Mouse (Mus musculus) MEL (cell line): ENCODE measurements around the gene Atp6v1e1. TPM values are rescaled to one million over a fixed set of nuclear protein-coding genes. Genes with fewer than 3 reads are reported as not detected.

Experiments used
- DNase-seq: peaks from one replicate; pipeline ENCODE4 v3.0.0; 2011; ENCODE audit warnings: low read depth, low spot score
- H3K27ac ChIP-seq: 2 replicates; pipeline ENCODE4 v1.5.1; 2012; ENCODE audit warnings: low read depth, mild to moderate bottlenecking, control low read depth, low read length, moderate library complexity; ENCODE audit not compliant: control insufficient read depth
- H3K27me3 ChIP-seq, 2 experiments: fragments of 150-350 bp in 1 of 2; sonication (generic) in 1 of 2; 2 replicates each; pipeline ENCODE4 v1.6.1; 2012; ENCODE audit warnings: low read length in 2 of 2, mild to moderate bottlenecking in 2 of 2, improper control_type of control experiment in 1 of 2, moderate library complexity in 1 of 2; ENCODE audit not compliant: insufficient read depth in 2 of 2, control insufficient read depth in 1 of 2
- H3K36me3 ChIP-seq, 2 experiments: 2 replicates each; pipeline ENCODE4 v1.6.1; 2012 to 2014; ENCODE audit warnings: low read length in 2 of 2, improper control_type of control experiment in 1 of 2, inconsistent platforms in 1 of 2, mild to moderate bottlenecking in 1 of 2; ENCODE audit not compliant: insufficient read depth in 2 of 2, control insufficient read depth in 1 of 2
- H3K4me1 ChIP-seq, 2 experiments: fragments of 150-350 bp in 1 of 2; sonication (generic) in 1 of 2; 2 replicates each; pipeline ENCODE4 v1.6.1; 2012; ENCODE audit warnings: low read length in 2 of 2, improper control_type of control experiment in 1 of 2, mild to moderate bottlenecking in 1 of 2; ENCODE audit not compliant: insufficient read depth in 2 of 2, control insufficient read depth in 1 of 2
- H3K4me3 ChIP-seq, 2 experiments: fragments of 150-350 bp in 1 of 2; sonication (generic) in 1 of 2; 2 replicates each; pipeline ENCODE4 v1.5.1; 2012; ENCODE audit warnings: low read depth in 2 of 2, low read length in 2 of 2, mild to moderate bottlenecking in 2 of 2, moderate library complexity in 2 of 2, control low read depth in 1 of 2, improper control_type of control experiment in 1 of 2; ENCODE audit not compliant: control insufficient read depth in 1 of 2, insufficient read depth in 1 of 2
- H3K79me2 ChIP-seq: 2 replicates; pipeline ENCODE4 v1.6.1; 2012; ENCODE audit warnings: mild to moderate bottlenecking, low read length, moderate library complexity; ENCODE audit not compliant: control insufficient read depth, poor library complexity, insufficient read depth
- H3K9ac ChIP-seq: 2 replicates; pipeline ENCODE4 v1.6.1; 2012; ENCODE audit warnings: low read depth, mild to moderate bottlenecking, control low read depth, low read length, moderate library complexity; ENCODE audit not compliant: control insufficient read depth, poor library complexity, severe bottlenecking
- H3K9me3 ChIP-seq: fragments of 150-350 bp; sonication (generic); replicated peaks from 2 replicates; pipeline ENCODE4 v1.6.1; 2012; ENCODE audit warnings: mild to moderate bottlenecking, low read length, improper control_type of control experiment, moderate library complexity; ENCODE audit not compliant: insufficient read depth
- CHD1 ChIP-seq: IDR thresholded peaks from 2 replicates; pipeline ENCODE4 v1.6.1; 2012; ENCODE audit warnings: low read depth, mild to moderate bottlenecking, inconsistent platforms, low read length, improper control_type of control experiment
- CHD2 ChIP-seq: IDR thresholded peaks from 2 replicates; pipeline ENCODE4 v1.6.1; 2011; ENCODE audit warnings: low read length, improper control_type of control experiment
- CTCF ChIP-seq, 3 experiments: IDR thresholded peaks in 2 of 3; conservative IDR thresholded peaks in 1 of 3; 2 replicates each; pipeline ENCODE4 v1.5.1; 2011 to 2012; ENCODE audit warnings: low read length in 3 of 3, low read depth in 2 of 3, mild to moderate bottlenecking in 2 of 3, improper control_type of control experiment in 1 of 3, inconsistent platforms in 1 of 3, mixed read lengths in 1 of 3, moderate library complexity in 1 of 3; ENCODE audit not compliant: control insufficient read depth in 1 of 3, insufficient read depth in 1 of 3, poor library complexity in 1 of 3, severe bottlenecking in 1 of 3
- E2F4 ChIP-seq: IDR thresholded peaks from 2 replicates; pipeline ENCODE4 v1.6.1; 2011; ENCODE audit warnings: low read depth, low read length, improper control_type of control experiment, borderline replicate concordance
- ELF1 ChIP-seq: IDR thresholded peaks from 2 replicates; pipeline ENCODE4 v1.6.1; 2014; ENCODE audit warnings: low read depth, mild to moderate bottlenecking, inconsistent platforms, low read length, improper control_type of control experiment, moderate library complexity
- EP300 ChIP-seq, 2 experiments: IDR thresholded peaks; 2 replicates each; pipeline ENCODE4 v1.6.1; 2011; ENCODE audit warnings: improper control_type of control experiment in 2 of 2, low read length in 2 of 2, low read depth in 1 of 2, mild to moderate bottlenecking in 1 of 2
- ETS1 ChIP-seq: IDR thresholded peaks from 2 replicates; pipeline ENCODE4 v1.6.1; 2012; ENCODE audit warnings: low read depth, mild to moderate bottlenecking, inconsistent platforms, low read length, improper control_type of control experiment, moderate library complexity
- GABPA ChIP-seq: IDR thresholded peaks from 2 replicates; pipeline ENCODE4 v1.6.1; 2012; ENCODE audit warnings: low read depth, mild to moderate bottlenecking, inconsistent platforms, low read length, improper control_type of control experiment, moderate library complexity
- GATA1 ChIP-seq: IDR thresholded peaks from 2 replicates; pipeline ENCODE4 v1.6.1; 2011; ENCODE audit warnings: low read depth, low read length, improper control_type of control experiment
- HCFC1 ChIP-seq: IDR thresholded peaks from 2 replicates; pipeline ENCODE4 v1.6.1; 2012; ENCODE audit warnings: low read depth, mild to moderate bottlenecking, inconsistent platforms, low read length, improper control_type of control experiment, moderate library complexity
- KAT2A ChIP-seq: conservative IDR thresholded peaks from 2 replicates; pipeline ENCODE4 v1.6.1; 2012; ENCODE audit warnings: low read depth, low read length, improper control_type of control experiment, inconsistent platforms
- MAZ ChIP-seq: IDR thresholded peaks from 2 replicates; pipeline ENCODE4 v1.6.1; 2012; ENCODE audit warnings: low read depth, mild to moderate bottlenecking, inconsistent platforms, low read length, improper control_type of control experiment
- MEF2A ChIP-seq: IDR thresholded peaks from 2 replicates; pipeline ENCODE4 v1.6.1; 2014; ENCODE audit warnings: low read depth, mild to moderate bottlenecking, inconsistent platforms, low read length, improper control_type of control experiment; ENCODE audit not compliant: poor library complexity, insufficient replicate concordance, severe bottlenecking; ENCODE audit errors: extremely low read depth
- MXI1 ChIP-seq: IDR thresholded peaks from 2 replicates; pipeline ENCODE4 v1.6.1; 2011; ENCODE audit warnings: mild to moderate bottlenecking, low read depth, low read length, improper control_type of control experiment
- MYB ChIP-seq: IDR thresholded peaks from 2 replicates; pipeline ENCODE4 v1.6.1; 2011; ENCODE audit warnings: mild to moderate bottlenecking, low read depth, low read length, improper control_type of control experiment
- MYC ChIP-seq: IDR thresholded peaks from 2 replicates; pipeline ENCODE4 v1.6.1; 2011; ENCODE audit warnings: low read depth, mild to moderate bottlenecking, low read length, improper control_type of control experiment, moderate library complexity
- NELFE ChIP-seq: IDR thresholded peaks from 2 replicates; pipeline ENCODE4 v1.6.1; 2011; ENCODE audit warnings: low read depth, low read length, improper control_type of control experiment
- NRF1 ChIP-seq: IDR thresholded peaks from 2 replicates; pipeline ENCODE4 v1.6.1; 2014; ENCODE audit warnings: low read depth, mild to moderate bottlenecking, inconsistent platforms, low read length, improper control_type of control experiment, moderate library complexity; ENCODE audit not compliant: poor library complexity, insufficient read depth, severe bottlenecking
- POLR2A ChIP-seq, 2 experiments: IDR thresholded peaks; 2 replicates each; pipeline ENCODE4 v1.6.1; 2011 to 2012; ENCODE audit warnings: low read length in 2 of 2, mild to moderate bottlenecking in 2 of 2, control low read depth in 1 of 2, improper control_type of control experiment in 1 of 2, low read depth in 1 of 2, moderate library complexity in 1 of 2; ENCODE audit not compliant: control insufficient read depth in 1 of 2, insufficient read depth in 1 of 2, poor library complexity in 1 of 2
- POLR2AphosphoS2 ChIP-seq: IDR thresholded peaks from 2 replicates; pipeline ENCODE4 v1.6.1; 2011; ENCODE audit warnings: low read length, improper control_type of control experiment
- POLR2AphosphoS5 ChIP-seq: IDR thresholded peaks from 2 replicates; pipeline ENCODE4 v1.6.1; 2012; ENCODE audit warnings: low read depth, borderline replicate concordance, mild to moderate bottlenecking, inconsistent platforms, low read length, moderate library complexity, mixed read lengths
- RAD21 ChIP-seq: IDR thresholded peaks from 2 replicates; pipeline ENCODE4 v1.6.1; 2011; ENCODE audit warnings: mild to moderate bottlenecking, low read depth, low read length, improper control_type of control experiment
- RCOR1 ChIP-seq: IDR thresholded peaks from 2 replicates; pipeline ENCODE4 v1.6.1; 2012; ENCODE audit warnings: low read depth, mild to moderate bottlenecking, inconsistent platforms, low read length, improper control_type of control experiment
- SIN3A ChIP-seq: IDR thresholded peaks from 2 replicates; pipeline ENCODE4 v1.6.1; 2012; ENCODE audit warnings: low read length, improper control_type of control experiment, inconsistent platforms
- SMC3 ChIP-seq: IDR thresholded peaks from 2 replicates; pipeline ENCODE4 v1.6.1; 2011; ENCODE audit warnings: low read depth, low read length, improper control_type of control experiment
- TBP ChIP-seq: IDR thresholded peaks from 2 replicates; pipeline ENCODE4 v1.8.0; 2011; ENCODE audit warnings: low read depth, low read length, improper control_type of control experiment
- TCF12 ChIP-seq: IDR thresholded peaks from 2 replicates; pipeline ENCODE4 v1.6.1; 2014; ENCODE audit warnings: low read depth, mild to moderate bottlenecking, inconsistent platforms, low read length, improper control_type of control experiment, moderate library complexity
- USF2 ChIP-seq, 2 experiments: IDR thresholded peaks; 2 replicates each; pipeline ENCODE4 v1.6.1; 2011 to 2012; ENCODE audit warnings: improper control_type of control experiment in 2 of 2, low read length in 2 of 2, borderline replicate concordance in 1 of 2, inconsistent platforms in 1 of 2, low read depth in 1 of 2, mild to moderate bottlenecking in 1 of 2; ENCODE audit not compliant: insufficient read depth in 1 of 2
- ZC3H11A ChIP-seq: IDR thresholded peaks from 2 replicates; pipeline ENCODE4 v1.6.1; 2012; ENCODE audit warnings: low read depth, mild to moderate bottlenecking, inconsistent platforms, low read length, improper control_type of control experiment
- ZKSCAN1 ChIP-seq: IDR thresholded peaks from 2 replicates; pipeline ENCODE4 v1.6.1; 2012; ENCODE audit warnings: low read depth, mild to moderate bottlenecking, inconsistent platforms, low read length, improper control_type of control experiment, moderate library complexity
- ZMIZ1 ChIP-seq: IDR thresholded peaks from 2 replicates; pipeline ENCODE4 v1.6.1; 2012; ENCODE audit warnings: low read depth, mild to moderate bottlenecking, inconsistent platforms, low read length, improper control_type of control experiment, moderate library complexity
- ZNF384 ChIP-seq: IDR thresholded peaks from 2 replicates; pipeline ENCODE4 v1.6.1; 2012; ENCODE audit warnings: low read depth, mild to moderate bottlenecking, inconsistent platforms, low read length, improper control_type of control experiment
- polyA plus RNA-seq, 2 experiments: library from polyadenylated mRNA; stranded (reverse) in 1 of 2; unstranded in 1 of 2; fragments of >175 nt in 1 of 2; fragments of >200 nt in 1 of 2; gene quantifications; 2 replicates each; pipeline versions ENCODE4 v1.2.1 to v1.2.4; 2012; ENCODE audit warnings: low replicate concordance in 2 of 2, low read depth in 1 of 2; ENCODE audit not compliant: insufficient read length in 2 of 2, insufficient read depth in 1 of 2, missing spikeins in 1 of 2
- total RNA-seq: library from RNA; depleted of rRNA; stranded (reverse); fragments of 300-350 nt; gene quantifications from 2 replicates; pipeline ENCODE4 v1.2.3, GENCODE M21; 2012

Gene Atp6v1e1
- total and polyA plus RNA-seq, 3 experiments = 123 to 129 TPM; not detected in 1

DNA sequence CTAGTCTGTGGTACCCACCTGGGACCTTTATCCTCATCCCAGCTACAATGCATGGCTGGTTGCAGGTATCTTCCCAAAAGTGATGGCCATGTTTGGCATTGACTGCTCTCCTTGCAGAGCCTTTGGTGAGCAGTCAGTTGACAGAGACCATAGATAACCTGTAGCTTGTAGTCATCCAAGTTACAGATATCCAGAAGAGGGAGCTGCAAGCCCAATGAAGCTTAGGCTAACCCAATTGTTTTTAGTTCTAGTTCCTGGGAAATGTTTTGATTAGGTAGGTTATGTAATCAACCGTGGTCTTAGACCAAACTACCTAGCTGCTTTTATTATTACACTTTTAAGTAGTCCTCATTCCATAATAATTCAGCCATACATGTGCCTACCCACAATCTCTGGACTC, 51.2 kb downstream of the Atp6v1e1 start:
- H3K36me3 ChIP-seq = no peaks in the 10 kb centered on the region

GRCm38 (mm10) chr6:120769972-120770371, 52.6 kb downstream of the Atp6v1e1 start:
- DNase-seq = no peak
- TF ChIP-seq HCFC1 (no peak), TBP (no peak)
- H3K4me1 ChIP-seq = no peaks in the 10 kb centered on the region
- no peaks in the 10 kb centered on the region for H3K79me2 ChIP-seq
- H3K27me3 ChIP-seq = no peaks in the 10 kb centered on the region
- H3K27ac ChIP-seq = no peak overlapping the region
- H3K9ac ChIP-seq = no peak overlapping the region
- H3K4me3 ChIP-seq = no peak overlapping the region
- H3K36me3 ChIP-seq = no peaks in the 10 kb centered on the region; a peak in 1 of 4 replicates
- H3K9me3 ChIP-seq = no peaks in the 10 kb centered on the region

More for the DNA sequence above, 51.2 kb downstream of the Atp6v1e1 start:
- Histone ChIP-seq H3K9me3 (no peaks in the 10 kb centered on the region), H3K27ac (no peak overlapping the region), H3K27me3 (no peaks in the 10 kb centered on the region), H3K4me3 (no peak overlapping the region), H3K79me2 (no peaks in the 10 kb centered on the region), H3K4me1 (no peaks in the 10 kb centered on the region), H3K9ac (no peak overlapping the region)
- TF ChIP-seq TCF12 (no peak), ZC3H11A (peak; percentile 31; the same call in 1 of the 2 replicates), MYC (no peak), USF2 (IDR thresholded peaks at IDR 0.05; ENCODE audit: borderline replicate concordance in 1 of 2, insufficient read depth in 1 of 2, low read depth in 1 of 2, low read length in 2 of 2) (no peak), EP300 (IDR thresholded peaks at IDR 0.05; ENCODE audit: low read depth in 1 of 2, low read length in 2 of 2) (no peak), ZNF384 (no peak), GATA1 (no peak), POLR2A (IDR thresholded peaks at IDR 0.05; ENCODE audit: control insufficient read depth in 1 of 2, insufficient read depth in 1 of 2, low read depth in 1 of 2, low read length in 2 of 2, poor library complexity in 1 of 2) (no peak), ZKSCAN1 (no peak), GABPA (no peak), ETS1 (no peak), CHD2 (no peak), NELFE (no peak), SIN3A (no peak), CHD1 (no peak), MYB (no peak), RAD21 (peak; percentile 62), POLR2AphosphoS2 (no peak), E2F4 (no peak), MEF2A (no peak), KAT2A (no peak), MAZ (no peak), POLR2AphosphoS5 (no peak), ELF1 (no peak), ZMIZ1 (no peak), CTCF (IDR thresholded peaks at IDR 0.05 in 2 of 3, conservative IDR thresholded peaks at IDR 0.05 in 1 of 3; ENCODE audit: control insufficient read depth in 1 of 3, insufficient read depth in 1 of 3, low read depth in 2 of 3, low read length in 3 of 3, poor library complexity in 1 of 3, severe bottlenecking in 1 of 3) (peak in 1 of 3 experiments; percentile 54; a peak in 2 of 6 replicates), RCOR1 (no peak), MXI1 (no peak), SMC3 (peak; percentile 55), NRF1 (no peak)
- TF ChIP-seq, all 39 proteins: peak for 4
- DNase-seq = no peak
